Mouse (Mus musculus): ENCODE measurements around the gene Zfp36l2. TPM values are rescaled to one million over a fixed set of nuclear protein-coding genes. Genes with fewer than 3 reads are reported as not detected.
A peak's percentile ranks its signal among the peaks of the same experiment; 100 is the strongest.

Gene Zfp36l2
- polyA plus RNA-seq, 1 experiment from 2014 or later, result 7.7 TPM

DNA sequence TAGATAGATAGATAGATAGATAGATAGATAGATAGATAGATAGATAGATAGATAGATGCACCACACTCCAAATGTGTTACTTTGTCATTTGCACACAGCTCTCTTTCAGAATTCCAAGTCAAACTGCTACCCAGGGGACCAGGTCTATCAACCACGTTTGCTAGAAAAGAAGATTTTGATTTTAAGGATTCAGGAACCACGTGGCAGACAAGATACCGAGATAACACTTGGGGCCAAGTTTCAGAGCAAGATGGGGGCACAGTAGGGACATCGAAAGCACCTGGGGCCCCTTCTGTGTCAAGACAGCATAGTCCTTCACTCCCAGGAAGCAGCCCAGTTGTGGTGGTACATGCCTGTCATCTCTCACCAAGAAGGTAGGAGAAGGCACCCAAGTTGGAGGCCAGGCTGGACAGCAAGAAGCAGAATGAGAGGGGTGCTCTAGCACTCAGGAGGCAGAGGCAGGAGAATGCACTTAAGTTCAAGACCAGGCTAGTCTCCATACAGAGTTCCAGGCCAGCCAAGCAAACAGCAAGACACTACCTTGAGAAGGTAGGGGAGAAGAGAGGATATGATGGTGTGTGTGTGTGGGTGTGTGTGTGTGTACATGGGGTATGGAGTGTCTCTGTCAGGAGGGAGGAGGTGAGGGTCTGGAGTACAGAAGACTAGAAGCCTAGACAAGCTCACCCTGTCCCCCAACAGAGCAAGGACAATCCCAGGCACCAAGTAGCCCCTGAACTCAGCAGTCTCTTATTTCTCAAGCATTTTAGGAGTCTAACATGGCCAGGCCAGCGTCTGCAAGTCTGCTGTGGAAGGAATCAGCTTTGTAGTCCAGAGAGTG is 42.8 kb downstream of the Zfp36l2 start:
- Histone ChIP-seq H3K4me1 (ENCODE audit: control insufficient read depth, insufficient read depth, low read length) (peaks cover 56% of the 10 kb centered on the region), H3K4me3 (ENCODE audit: low read length) (no peak overlapping the region), H3K9me3 (replicated peaks; ENCODE audit: control insufficient read depth, low read length) (no peaks in the 10 kb centered on the region), H3K27ac (ENCODE audit: low read length) (peak overlapping the region; percentile 69), H3K36me3 (ENCODE audit: control insufficient read depth, insufficient read depth) (no peaks in the 10 kb centered on the region), H3K9ac (ENCODE audit: low read length) (no peak overlapping the region), H3K4me2 (ENCODE audit: low read depth, low read length) (no peak overlapping the region), H3K27me3 (ENCODE audit: control insufficient read depth, insufficient read depth, low read length) (no peaks in the 10 kb centered on the region)
- no peak for ATAC-seq (replicated peaks; ENCODE audit: extremely low read depth, insufficient read depth, low FRiP score)
- 75% methylated on average over 5 of the region's 5 CpGs for WGBS

DNA sequence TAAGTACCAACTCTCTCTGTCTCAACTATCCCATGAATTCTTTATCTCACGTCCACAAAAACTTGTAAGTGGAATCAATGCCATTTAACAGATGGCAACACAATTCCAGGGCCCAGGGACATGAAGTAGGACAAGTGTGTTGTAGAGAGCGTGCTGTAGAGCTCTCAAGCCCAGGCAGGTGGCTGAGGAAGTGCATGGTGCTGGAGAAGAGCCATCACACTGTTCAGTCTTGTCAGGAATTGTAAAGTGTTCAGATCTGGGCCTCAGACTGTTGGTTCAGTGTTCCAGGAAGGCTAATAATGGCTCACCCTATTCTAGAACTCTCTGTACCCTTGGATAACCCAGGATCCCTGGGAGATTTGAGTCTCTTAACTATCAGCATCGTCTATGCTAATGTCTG is 43.6 kb downstream of the Zfp36l2 start:
- Histone ChIP-seq H3K4me1 (ENCODE audit: control insufficient read depth, insufficient read depth, low read length) (peaks cover 49% of the 10 kb centered on the region), H3K4me3 (ENCODE audit: low read length) (no peak overlapping the region), H3K27ac (ENCODE audit: low read length) (no peak overlapping the region), H3K36me3 (ENCODE audit: control insufficient read depth, insufficient read depth) (no peaks in the 10 kb centered on the region), H3K27me3 (ENCODE audit: control insufficient read depth, insufficient read depth, low read length) (no peaks in the 10 kb centered on the region), H3K9me3 (replicated peaks; ENCODE audit: control insufficient read depth, low read length) (no peaks in the 10 kb centered on the region), H3K9ac (ENCODE audit: low read length) (no peak overlapping the region), H3K4me2 (ENCODE audit: low read depth, low read length) (no peak overlapping the region)
- no peak for ATAC-seq (replicated peaks; ENCODE audit: extremely low read depth, insufficient read depth, low FRiP score)
- 82% methylated on average over 3 of the region's 3 CpGs for WGBS

DNA sequence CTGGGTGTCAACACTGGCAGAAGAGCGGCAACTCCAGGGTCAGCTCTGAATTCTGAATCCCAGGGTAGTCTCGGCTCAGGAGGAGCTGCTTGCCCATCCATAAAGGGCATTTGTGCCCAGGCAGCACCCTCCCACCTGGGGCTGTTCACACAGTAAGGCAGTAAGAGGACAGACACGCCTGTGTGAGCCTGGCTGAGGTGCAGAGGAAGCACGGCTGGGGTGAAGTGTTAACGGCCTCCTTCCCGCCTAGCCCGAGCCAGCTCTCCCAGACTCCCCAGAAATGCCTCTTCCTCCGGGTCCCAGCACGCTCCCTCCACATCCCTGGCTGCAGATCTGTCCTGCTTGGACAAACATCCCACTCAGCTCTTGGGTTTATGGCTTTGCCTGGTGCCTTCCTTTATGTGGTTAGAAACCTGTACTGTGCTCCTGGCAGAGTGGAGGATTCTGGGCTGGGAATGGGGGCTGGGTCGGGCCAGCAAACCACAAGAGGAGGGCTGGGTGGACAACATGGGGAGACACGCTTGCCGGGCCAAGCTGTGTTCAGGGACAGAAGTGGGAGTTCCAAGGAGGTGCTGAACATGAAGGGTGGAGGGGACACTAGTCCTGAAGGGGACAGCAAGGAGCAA is 44.4 kb downstream of the Zfp36l2 start:
- H3K9ac ChIP-seq (ENCODE audit: low read length), result no peak overlapping the region
- no peak overlapping the region for H3K4me3 ChIP-seq (ENCODE audit: low read length)
- WGBS, result 54% methylated on average over 12 of the region's 12 CpGs
- peaks cover 41% of the 10 kb centered on the region for H3K4me1 ChIP-seq (ENCODE audit: control insufficient read depth, insufficient read depth, low read length)
- H3K27me3 ChIP-seq (ENCODE audit: control insufficient read depth, insufficient read depth, low read length), result no peaks in the 10 kb centered on the region
- peak overlapping the region; percentile 90 for H3K27ac ChIP-seq (ENCODE audit: low read length)
- no peaks in the 10 kb centered on the region for H3K9me3 ChIP-seq (replicated peaks; ENCODE audit: control insufficient read depth, low read length)
- no peaks in the 10 kb centered on the region for H3K36me3 ChIP-seq (ENCODE audit: control insufficient read depth, insufficient read depth)
- no peak for ATAC-seq (replicated peaks; ENCODE audit: extremely low read depth, insufficient read depth, low FRiP score)
- H3K4me2 ChIP-seq (ENCODE audit: low read depth, low read length), result no peak overlapping the region

DNA sequence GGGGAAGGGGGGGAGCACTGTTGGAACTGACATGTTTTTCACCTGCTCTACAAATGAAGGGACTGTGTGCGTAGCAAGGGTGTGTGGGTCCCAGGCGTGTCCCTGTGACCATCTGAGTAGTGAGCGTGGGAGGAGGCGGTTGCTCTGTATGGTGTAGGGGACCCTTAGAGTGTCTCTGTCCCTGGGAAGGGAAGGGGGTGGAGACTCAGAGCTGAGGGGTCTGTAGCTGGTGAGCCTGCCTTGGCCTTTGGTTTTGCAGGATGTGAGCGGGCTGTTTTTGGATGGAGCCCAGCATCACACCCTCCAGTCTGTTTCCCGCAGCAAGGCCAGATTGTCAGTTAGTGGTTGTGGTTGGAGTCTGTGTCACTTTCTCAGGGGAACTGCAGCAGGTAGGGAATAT is 46.1 kb downstream of the Zfp36l2 start:
- H3K4me1 ChIP-seq (ENCODE audit: control insufficient read depth, insufficient read depth, low read length), result peaks cover 41% of the 10 kb centered on the region
- peak; percentile 61 for ATAC-seq (replicated peaks; ENCODE audit: extremely low read depth, insufficient read depth, low FRiP score)
- 71% methylated on average over 6 of the region's 6 CpGs for WGBS
- no peak overlapping the region for H3K4me2 ChIP-seq (ENCODE audit: low read depth, low read length)
- peak overlapping the region; percentile 5; the same call in 1 of the 2 replicates for H3K9ac ChIP-seq (ENCODE audit: low read length)
- peak overlapping the region; percentile 90 for H3K27ac ChIP-seq (ENCODE audit: low read length)
- no peaks in the 10 kb centered on the region for H3K36me3 ChIP-seq (ENCODE audit: control insufficient read depth, insufficient read depth)
- H3K27me3 ChIP-seq (ENCODE audit: control insufficient read depth, insufficient read depth, low read length), result no peaks in the 10 kb centered on the region
- H3K9me3 ChIP-seq (replicated peaks; ENCODE audit: control insufficient read depth, low read length), result no peaks in the 10 kb centered on the region
- no peak overlapping the region for H3K4me3 ChIP-seq (ENCODE audit: low read length)

DNA sequence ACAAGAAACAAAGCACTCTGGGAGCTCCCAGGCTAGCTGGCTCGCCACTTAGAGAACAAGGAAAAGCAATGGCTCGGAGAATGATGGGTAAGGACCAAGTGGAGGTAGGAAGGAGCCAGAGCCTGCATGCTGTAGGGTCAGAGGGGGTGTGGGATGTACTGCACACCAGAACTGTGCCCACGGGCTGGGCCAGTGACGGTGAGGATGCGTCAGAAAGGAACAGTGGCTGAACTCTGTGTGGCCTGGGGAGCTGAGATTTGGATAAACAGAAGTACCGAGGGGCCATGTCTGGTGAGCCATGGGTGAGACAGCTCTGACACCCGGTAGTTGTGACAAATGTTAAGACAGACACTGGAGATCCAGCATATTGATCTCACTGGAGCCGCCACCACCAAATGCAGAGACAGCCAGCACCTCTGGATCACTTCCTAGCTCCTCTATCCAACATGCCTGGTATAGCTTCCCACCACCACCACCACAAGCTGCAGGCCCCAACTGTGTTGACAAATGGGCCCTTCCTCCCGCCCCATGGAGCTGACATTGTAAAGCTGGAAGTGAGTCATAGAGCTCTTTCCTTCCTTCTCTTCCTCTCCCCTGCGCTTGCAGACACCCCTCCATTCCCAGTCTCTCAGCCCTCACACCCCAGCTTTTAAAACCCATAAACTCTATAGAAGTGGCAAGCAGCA is 46.8 kb downstream of the Zfp36l2 start:
- ATAC-seq (replicated peaks; ENCODE audit: extremely low read depth, insufficient read depth, low FRiP score), result peak; percentile 39; the same call in 1 of the 2 replicates
- 0 out of 2 replicates have a peak overlapping the region, but pooled peaks have one; percentile 1 for H3K4me2 ChIP-seq (ENCODE audit: low read depth, low read length)
- H3K4me3 ChIP-seq (ENCODE audit: low read length), result no peak overlapping the region
- H3K9ac ChIP-seq (ENCODE audit: low read length), result peak overlapping the region; percentile 5; the same call in 1 of the 2 replicates
- no peaks in the 10 kb centered on the region for H3K36me3 ChIP-seq (ENCODE audit: control insufficient read depth, insufficient read depth)
- no peaks in the 10 kb centered on the region for H3K9me3 ChIP-seq (replicated peaks; ENCODE audit: control insufficient read depth, low read length)
- 58% methylated on average over 10 of the region's 10 CpGs for WGBS
- H3K27ac ChIP-seq (ENCODE audit: low read length), result peak overlapping the region; percentile 90
- no peaks in the 10 kb centered on the region for H3K27me3 ChIP-seq (ENCODE audit: control insufficient read depth, insufficient read depth, low read length)
- peaks cover 45% of the 10 kb centered on the region for H3K4me1 ChIP-seq (ENCODE audit: control insufficient read depth, insufficient read depth, low read length)

DNA sequence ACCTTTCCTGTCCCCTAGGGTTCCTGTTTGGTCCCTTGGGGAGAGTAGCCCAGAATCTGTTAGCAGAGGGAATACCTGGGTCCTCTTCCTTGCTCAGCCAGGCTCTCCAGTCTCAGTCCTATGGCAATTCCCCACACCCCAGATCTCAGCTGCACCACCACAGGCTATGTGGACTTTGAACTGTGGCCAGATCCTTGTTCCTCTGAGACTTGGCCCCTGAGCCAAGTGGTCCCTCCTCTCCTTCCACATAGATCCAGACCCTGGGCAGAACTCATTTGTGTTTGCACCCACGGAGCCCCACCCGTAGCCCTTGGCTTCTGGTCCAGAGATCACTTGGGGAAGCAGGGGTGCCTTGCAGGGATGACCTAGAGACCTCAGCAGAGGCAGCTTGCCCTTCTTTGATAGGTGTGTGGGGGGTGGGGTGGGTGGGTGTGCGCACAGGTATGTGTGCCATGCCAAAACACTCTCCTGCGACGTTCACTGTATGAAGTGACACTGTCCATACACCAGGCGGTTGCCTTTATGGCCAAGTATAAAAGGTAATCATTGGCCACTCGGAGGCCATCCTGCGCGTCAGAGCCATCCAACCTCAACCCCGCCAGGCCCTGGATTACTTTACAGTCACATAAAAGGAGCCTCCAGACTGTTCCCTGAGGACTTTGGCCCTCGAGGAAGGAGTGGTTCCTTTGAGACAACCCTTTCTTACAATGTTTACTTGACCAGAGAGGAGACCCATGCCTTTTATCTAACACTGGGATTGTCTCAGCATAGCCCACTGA is 50.2 kb downstream of the Zfp36l2 start:
- peaks cover 33% of the 10 kb centered on the region for H3K4me1 ChIP-seq (ENCODE audit: control insufficient read depth, insufficient read depth, low read length)
- H3K27ac ChIP-seq (ENCODE audit: low read length), result no peak overlapping the region
- 84% methylated on average over 11 of the region's 11 CpGs for WGBS
- H3K4me2 ChIP-seq (ENCODE audit: low read depth, low read length), result no peak overlapping the region
- H3K4me3 ChIP-seq (ENCODE audit: low read length), result no peak overlapping the region
- no peak overlapping the region for H3K9ac ChIP-seq (ENCODE audit: low read length)
- no peaks in the 10 kb centered on the region for H3K9me3 ChIP-seq (replicated peaks; ENCODE audit: control insufficient read depth, low read length)
- H3K27me3 ChIP-seq (ENCODE audit: control insufficient read depth, insufficient read depth, low read length), result no peaks in the 10 kb centered on the region
- no peaks in the 10 kb centered on the region for H3K36me3 ChIP-seq (ENCODE audit: control insufficient read depth, insufficient read depth)
- no peak for ATAC-seq (replicated peaks; ENCODE audit: extremely low read depth, insufficient read depth, low FRiP score)

DNA sequence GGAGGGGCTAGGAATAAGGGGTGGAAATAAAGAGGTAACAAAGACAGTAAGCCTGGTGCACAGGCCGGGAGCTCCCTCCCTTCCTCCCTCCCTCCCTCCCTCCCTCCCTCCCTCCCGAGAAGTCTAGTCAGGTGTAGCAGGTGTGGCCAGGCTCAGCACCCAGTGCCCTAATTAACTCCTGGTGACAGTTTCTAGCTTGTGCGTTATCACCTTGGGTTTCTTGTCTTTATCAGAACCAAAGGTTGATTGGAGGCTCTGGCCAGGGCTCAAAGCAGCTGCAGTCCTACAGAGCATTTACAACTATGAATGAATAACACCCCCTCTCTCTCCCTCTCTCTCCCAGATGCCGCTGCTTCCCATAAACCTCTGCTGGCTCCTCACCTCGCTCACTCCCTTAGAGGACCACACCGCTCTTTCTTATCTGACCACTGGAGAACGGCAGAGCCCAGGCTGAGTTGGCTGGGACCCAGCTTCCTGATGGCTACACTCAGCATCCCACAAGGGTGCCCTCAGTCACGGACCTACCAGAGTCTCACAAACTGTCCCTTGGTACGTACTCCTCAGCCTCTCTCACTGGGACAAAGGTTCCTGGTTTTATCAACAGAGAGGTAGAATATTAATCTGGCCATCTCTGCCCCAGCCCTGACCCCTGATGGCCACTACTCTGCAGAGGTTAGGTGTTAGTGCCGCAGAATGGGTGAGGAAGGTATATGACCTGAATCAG is 50.9 kb downstream of the Zfp36l2 start:
- no peaks in the 10 kb centered on the region for H3K36me3 ChIP-seq (ENCODE audit: control insufficient read depth, insufficient read depth)
- H3K9ac ChIP-seq (ENCODE audit: low read length), result peak overlapping the region; percentile 13; the same call in 1 of the 2 replicates
- H3K9me3 ChIP-seq (replicated peaks; ENCODE audit: control insufficient read depth, low read length), result no peaks in the 10 kb centered on the region
- peaks cover 29% of the 10 kb centered on the region for H3K4me1 ChIP-seq (ENCODE audit: control insufficient read depth, insufficient read depth, low read length)
- peak; percentile 61 for ATAC-seq (replicated peaks; ENCODE audit: extremely low read depth, insufficient read depth, low FRiP score)
- no peak overlapping the region for H3K4me3 ChIP-seq (ENCODE audit: low read length)
- H3K27me3 ChIP-seq (ENCODE audit: control insufficient read depth, insufficient read depth, low read length), result no peaks in the 10 kb centered on the region
- no peak overlapping the region for H3K27ac ChIP-seq (ENCODE audit: low read length)
- peak overlapping the region; percentile 27; the same call in 1 of the 2 replicates for H3K4me2 ChIP-seq (ENCODE audit: low read depth, low read length)
- 25% methylated on average over 10 of the region's 10 CpGs for WGBS

DNA sequence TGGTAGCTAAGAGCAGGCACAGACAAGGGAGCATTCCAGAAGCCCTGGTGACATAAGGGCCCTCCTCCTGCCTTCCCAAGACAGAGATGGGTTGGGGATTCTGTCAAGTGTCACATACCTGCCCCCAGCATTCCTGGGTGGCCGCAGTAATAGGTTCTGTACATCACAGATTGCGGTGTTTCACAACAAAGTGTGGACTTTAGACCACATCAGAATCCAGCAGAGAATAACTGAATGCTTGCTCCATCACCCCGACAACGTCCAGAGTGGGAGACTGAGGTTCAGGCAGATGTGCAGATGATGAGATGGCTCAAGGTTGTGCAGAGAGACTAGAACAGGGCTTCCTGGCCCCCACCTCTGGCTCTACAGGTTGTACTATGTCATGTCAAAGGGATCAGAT is 51.5 kb downstream of the Zfp36l2 start:
- ATAC-seq (replicated peaks; ENCODE audit: extremely low read depth, insufficient read depth, low FRiP score), result no peak
- 79% methylated on average over 4 of the region's 4 CpGs for WGBS
- Histone ChIP-seq H3K4me3 (ENCODE audit: low read length) (no peak overlapping the region), H3K4me1 (ENCODE audit: control insufficient read depth, insufficient read depth, low read length) (peaks cover 25% of the 10 kb centered on the region), H3K27ac (ENCODE audit: low read length) (no peak overlapping the region), H3K27me3 (ENCODE audit: control insufficient read depth, insufficient read depth, low read length) (no peaks in the 10 kb centered on the region), H3K9me3 (replicated peaks; ENCODE audit: control insufficient read depth, low read length) (no peaks in the 10 kb centered on the region), H3K4me2 (ENCODE audit: low read depth, low read length) (no peak overlapping the region), H3K9ac (ENCODE audit: low read length) (no peak overlapping the region), H3K36me3 (ENCODE audit: control insufficient read depth, insufficient read depth) (no peaks in the 10 kb centered on the region)

All from heart, embryonic 16.5 days (tissue).